Mouse (Mus musculus): ENCODE measurements around the gene Sv2b.

Sv2b gene

GRCm38 (mm10) chr7:75292246-75292645 is 16.8 kb downstream of the Sv2b start:
- no peak for DNase-seq (ENCODE audit: low read depth in 2 of 2, low spot score in 2 of 2)

- DNase-seq (ENCODE audit: low read depth in 2 of 2, low spot score in 2 of 2): no peak
Measured at GRCm38 (mm10) chr7:75290554-75290953, 18.5 kb downstream of the Sv2b start.

- no peak for DNase-seq (ENCODE audit: low read depth in 2 of 2, low spot score in 2 of 2)
Measured at GRCm38 (mm10) chr7:75287237-75287636, 21.8 kb downstream of the Sv2b start.

GRCm38 (mm10) chr7:75282951-75283350 is 26.1 kb downstream of the Sv2b start:
- no peak for DNase-seq (ENCODE audit: low read depth in 2 of 2, low spot score in 2 of 2)

GRCm38 (mm10) chr7:75282080-75282650 is 26.9 kb downstream of the Sv2b start:
- DNase-seq (ENCODE audit: low read depth in 2 of 2, low spot score in 2 of 2): no peak

- DNase-seq (ENCODE audit: low read depth in 2 of 2, low spot score in 2 of 2): no peak
Measured at GRCm38 (mm10) chr7:75281106-75281505, 28.0 kb downstream of the Sv2b start.

- DNase-seq (ENCODE audit: low read depth in 2 of 2, low spot score in 2 of 2): no peak
Measured at GRCm38 (mm10) chr7:75277847-75278246, 31.2 kb downstream of the Sv2b start.

GRCm38 (mm10) chr7:75276739-75277138 is 32.3 kb downstream of the Sv2b start:
- DNase-seq (ENCODE audit: low read depth in 2 of 2, low spot score in 2 of 2): no peak

GRCm38 (mm10) chr7:75274518-75274917 is 34.5 kb downstream of the Sv2b start:
- no peak for DNase-seq (ENCODE audit: low read depth in 2 of 2, low spot score in 2 of 2)

- no peak for DNase-seq (ENCODE audit: low read depth in 2 of 2, low spot score in 2 of 2)
Measured at GRCm38 (mm10) chr7:75273633-75274032, 35.4 kb downstream of the Sv2b start.

GRCm38 (mm10) chr7:75271921-75272381 is 37.1 kb downstream of the Sv2b start:
- DNase-seq (ENCODE audit: low read depth in 2 of 2, low spot score in 2 of 2): no peak

- DNase-seq (ENCODE audit: low read depth in 2 of 2, low spot score in 2 of 2): no peak
Measured at GRCm38 (mm10) chr7:75271306-75271705, 37.8 kb downstream of the Sv2b start.

GRCm38 (mm10) chr7:75267236-75267635 is 41.8 kb downstream of the Sv2b start:
- no peak for DNase-seq (ENCODE audit: low read depth in 2 of 2, low spot score in 2 of 2)

GRCm38 (mm10) chr7:75265241-75265640 is 43.8 kb downstream of the Sv2b start:
- no peak for DNase-seq (ENCODE audit: low read depth in 2 of 2, low spot score in 2 of 2)

GRCm38 (mm10) chr7:75259945-75260344 is 49.1 kb downstream of the Sv2b start:
- no peak for DNase-seq (ENCODE audit: low read depth in 2 of 2, low spot score in 2 of 2)

- no peak for DNase-seq (ENCODE audit: low read depth in 2 of 2, low spot score in 2 of 2)
Measured at GRCm38 (mm10) chr7:75253611-75254250, 55.3 kb downstream of the Sv2b start.

- DNase-seq (ENCODE audit: low read depth in 2 of 2, low spot score in 2 of 2): no peak
Measured at GRCm38 (mm10) chr7:75240754-75241507, 68.1 kb downstream of the Sv2b start.

- DNase-seq (ENCODE audit: low read depth in 2 of 2, low spot score in 2 of 2): no peak
Measured at GRCm38 (mm10) chr7:75236386-75236785, 72.7 kb downstream of the Sv2b start.

GRCm38 (mm10) chr7:75224206-75224605 is 84.9 kb downstream of the Sv2b start:
- no peak for DNase-seq (ENCODE audit: low read depth in 2 of 2, low spot score in 2 of 2)

GRCm38 (mm10) chr7:75222704-75223431 is 86.2 kb downstream of the Sv2b start:
- no peak for DNase-seq (ENCODE audit: low read depth in 2 of 2, low spot score in 2 of 2)

- DNase-seq (ENCODE audit: low read depth in 2 of 2, low spot score in 2 of 2): no peak
Measured at GRCm38 (mm10) chr7:75220786-75221185, 88.3 kb downstream of the Sv2b start.

- DNase-seq (ENCODE audit: low read depth in 2 of 2, low spot score in 2 of 2): no peak
Measured at GRCm38 (mm10) chr7:75220296-75220695, 88.8 kb downstream of the Sv2b start.
